Mouse (Mus musculus) kidney, adult 2 months (tissue): Measurements from ENCODE around the gene Uap1. TPM values are rescaled to one million over a fixed set of nuclear protein-coding genes. Genes with fewer than 3 reads are reported as not detected.
A peak's percentile ranks its signal among the peaks of the same experiment; 100 is the strongest.

Source experiments
- DNase-seq: peaks from one replicate; pipeline ENCODE4 v3.0.0; 2021
- H3K27ac ChIP-seq: fragments of 200-500 bp; 2 replicates; pipeline ENCODE4 v1.5.1; 2012; ENCODE audit warnings: low read depth, low read length, control low read depth, inconsistent platforms; ENCODE audit not compliant: insufficient read depth
- H3K27me3 ChIP-seq: fragments of 200-500 bp; replicated peaks from 2 replicates; pipeline ENCODE4 v1.6.1; 2012; ENCODE audit warnings: mild to moderate bottlenecking, moderate library complexity, low read length, inconsistent platforms; ENCODE audit not compliant: control insufficient read depth, insufficient read depth
- H3K36me3 ChIP-seq: fragments of 200-500 bp; 2 replicates; pipeline ENCODE4 v1.6.1; 2012; ENCODE audit warnings: mild to moderate bottlenecking, moderate library complexity, low read length, inconsistent platforms; ENCODE audit not compliant: control insufficient read depth, insufficient read depth
- H3K4me1 ChIP-seq: fragments of 200-500 bp; 2 replicates; pipeline ENCODE4 v1.6.1; 2011; ENCODE audit warnings: low read length; ENCODE audit not compliant: control insufficient read depth, insufficient read depth
- H3K4me3 ChIP-seq: fragments of 200-500 bp; 2 replicates; pipeline ENCODE4 v1.5.1; 2011; ENCODE audit warnings: mild to moderate bottlenecking, low read depth, low read length, control low read depth; ENCODE audit not compliant: insufficient read depth
- CTCF ChIP-seq: fragments of 200-500 bp; conservative IDR thresholded peaks from 2 replicates; pipeline ENCODE4 v1.5.1; 2011; ENCODE audit warnings: low read depth, mild to moderate bottlenecking, control low read depth, low read length, moderate library complexity, mixed read lengths; ENCODE audit not compliant: insufficient read depth, insufficient read length
- POLR2A ChIP-seq: fragments of 200-500 bp; IDR thresholded peaks from one replicate; pipeline ENCODE4 v1.6.1; 2011; ENCODE audit warnings: low read depth, low read length, control low read depth
- WGBS: fragments of 180-500 bp; shearing (Covaris S2); methylation state at CpG from one replicate; pipeline ENCODE4 v1.1.7; 2018; 5-methylcytosine and 5-hydroxymethylcytosine counted together
- polyA plus RNA-seq: library from polyadenylated mRNA; depleted of rRNA; stranded (reverse); fragments of >200 nt; gene quantifications from 2 replicates; pipeline ENCODE4 v1.2.3, GENCODE M21; 2012

The Uap1 gene
- polyA plus RNA-seq, 1 experiment = 34.3 TPM

DNA sequence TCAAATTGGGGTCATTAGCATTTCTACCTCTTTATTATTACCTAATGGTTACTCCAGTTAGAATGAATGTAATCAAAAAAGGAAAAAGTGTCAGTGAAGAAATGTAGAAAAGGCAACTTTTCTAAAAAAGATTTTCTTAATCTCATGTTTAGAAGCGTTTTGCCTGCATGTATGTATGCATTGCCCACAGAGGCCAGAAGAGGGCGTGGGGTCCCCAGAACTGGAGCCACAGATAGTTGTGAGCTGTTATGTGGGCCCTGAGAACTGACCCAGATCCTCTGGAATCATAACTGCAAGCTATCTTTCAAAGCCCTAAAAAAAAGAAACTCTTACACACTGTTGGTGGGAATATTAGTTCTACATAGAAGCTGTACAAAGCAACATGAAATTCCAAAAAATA lies 19.5 kb downstream of the Uap1 start:
- 0 out of 2 replicates have a peak, but pooled peaks have one; percentile 28 for TF ChIP-seq CTCF
- no peak for TF ChIP-seq POLR2A
- Histone ChIP-seq H3K36me3 (peaks cover 10% of the 10 kb centered on the region), H3K4me1 (no peaks in the 10 kb centered on the region; the same call in 1 of the 2 replicates), H3K27ac (no peak overlapping the region), H3K4me3 (no peak overlapping the region), H3K27me3 (no peaks in the 10 kb centered on the region)
- WGBS = 77% methylated on average over 2 of the region's 2 CpGs
- DNase-seq = no peak

DNA sequence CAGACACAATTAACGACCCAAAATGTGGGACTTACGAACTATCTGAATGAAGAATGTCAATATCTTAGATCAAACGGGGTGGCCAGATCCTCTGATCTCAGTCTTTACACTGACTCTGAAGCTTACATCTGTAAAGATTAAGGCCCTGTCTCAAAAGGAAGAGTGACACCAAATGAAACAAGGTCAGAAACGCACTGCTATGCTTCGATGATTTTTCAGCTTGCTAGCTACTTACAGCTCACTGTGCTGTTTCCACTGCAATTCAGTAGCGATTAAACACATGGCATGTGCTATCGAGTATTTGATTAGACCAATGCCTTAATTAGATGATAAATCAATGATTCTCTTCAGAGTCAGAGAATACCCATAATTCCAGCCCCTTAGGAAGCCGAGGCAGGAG lies 20.8 kb downstream of the Uap1 start:
- TF ChIP-seq CTCF (no peak), POLR2A (no peak)
- WGBS = 74% methylated on average over 8 of the region's 8 CpGs
- Histone ChIP-seq H3K4me1 (peaks cover 7% of the 10 kb centered on the region; the same call in 1 of the 2 replicates), H3K36me3 (peaks cover 8% of the 10 kb centered on the region), H3K27me3 (no peaks in the 10 kb centered on the region), H3K27ac (no peak overlapping the region), H3K4me3 (no peak overlapping the region)
- no peak for DNase-seq

DNA sequence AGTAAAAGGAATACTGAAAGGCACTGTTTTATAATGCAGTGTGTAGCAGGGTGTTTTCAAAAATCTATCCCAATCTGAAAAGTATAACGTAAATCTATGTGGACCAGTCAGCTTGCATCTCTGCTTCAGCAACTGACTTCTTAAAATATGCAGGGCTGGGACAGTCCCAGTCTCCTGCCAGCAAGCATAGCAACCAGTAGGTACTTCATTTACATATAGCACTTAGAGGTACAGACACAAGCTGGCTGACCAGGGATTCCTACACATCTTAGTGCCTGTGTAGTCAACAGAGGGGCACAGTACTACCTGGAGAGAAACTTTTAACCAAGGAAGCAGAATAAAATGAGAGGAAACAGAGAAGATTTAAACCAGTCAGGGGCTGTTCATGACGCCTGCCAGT lies 22.2 kb downstream of the Uap1 start:
- TF ChIP-seq POLR2A = no peak
- TF ChIP-seq CTCF = no peak
- no peak overlapping the region for H3K27ac ChIP-seq
- no peak for DNase-seq
- H3K4me3 ChIP-seq = no peak overlapping the region
- H3K4me1 ChIP-seq = peaks cover 7% of the 10 kb centered on the region; the same call in 1 of the 2 replicates
- H3K27me3 ChIP-seq = no peaks in the 10 kb centered on the region
- WGBS = 88% methylated on average over 2 of the region's 2 CpGs
- peaks cover 7% of the 10 kb centered on the region for H3K36me3 ChIP-seq

DNA sequence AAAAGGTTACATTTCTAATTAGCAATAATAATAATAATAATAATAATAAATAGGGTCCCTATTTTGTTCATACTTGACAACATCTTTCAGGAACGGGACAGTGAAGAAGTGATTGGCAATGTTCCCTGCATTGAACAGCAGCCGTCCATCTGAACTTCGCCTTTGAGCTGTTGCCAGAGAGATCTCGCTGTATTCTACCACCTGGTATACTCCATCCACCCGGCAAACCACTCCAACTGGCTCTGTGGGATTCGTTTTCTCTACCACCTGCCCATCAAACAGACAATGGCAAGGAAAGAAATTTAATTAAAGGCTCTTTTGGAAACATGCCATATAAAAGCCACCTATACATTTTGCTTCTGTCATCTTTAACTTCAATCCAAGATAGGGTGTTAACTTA lies 23.9 kb downstream of the Uap1 start:
- no peak for DNase-seq
- Histone ChIP-seq H3K36me3 (peaks cover 2% of the 10 kb centered on the region), H3K27ac (no peak overlapping the region), H3K27me3 (no peaks in the 10 kb centered on the region), H3K4me1 (peaks cover 7% of the 10 kb centered on the region; the same call in 1 of the 2 replicates), H3K4me3 (no peak overlapping the region)
- 72% methylated on average over 6 of the region's 6 CpGs for WGBS
- no peak for TF ChIP-seq CTCF
- TF ChIP-seq POLR2A = no peak

DNA sequence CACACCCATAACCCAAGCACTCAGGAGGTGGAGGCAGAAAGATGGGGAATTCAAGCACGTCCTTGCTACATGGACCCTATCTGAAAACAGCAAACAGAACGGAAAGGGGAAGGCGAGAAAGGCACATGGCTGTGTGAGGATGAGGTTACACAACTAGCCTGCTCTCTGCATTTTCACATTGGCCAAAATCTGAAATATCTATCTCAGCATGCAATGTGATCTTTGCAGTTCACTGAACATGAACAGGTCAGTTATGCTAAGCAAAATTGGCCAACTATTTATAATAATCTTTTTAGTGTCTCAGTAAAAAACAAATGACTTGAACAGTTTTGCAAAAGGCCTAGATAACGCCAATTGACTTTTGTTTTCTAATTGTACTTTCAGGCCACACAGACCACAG lies 25.0 kb downstream of the Uap1 start:
- Histone ChIP-seq H3K4me1 (peaks cover 13% of the 10 kb centered on the region), H3K27ac (peak overlapping the region; percentile 73), H3K36me3 (peaks cover 3% of the 10 kb centered on the region), H3K27me3 (no peaks in the 10 kb centered on the region), H3K4me3 (no peak overlapping the region)
- DNase-seq = peak; percentile 57
- TF ChIP-seq POLR2A (no peak), CTCF (no peak)
- 52% methylated on average over 4 of the region's 4 CpGs for WGBS

DNA sequence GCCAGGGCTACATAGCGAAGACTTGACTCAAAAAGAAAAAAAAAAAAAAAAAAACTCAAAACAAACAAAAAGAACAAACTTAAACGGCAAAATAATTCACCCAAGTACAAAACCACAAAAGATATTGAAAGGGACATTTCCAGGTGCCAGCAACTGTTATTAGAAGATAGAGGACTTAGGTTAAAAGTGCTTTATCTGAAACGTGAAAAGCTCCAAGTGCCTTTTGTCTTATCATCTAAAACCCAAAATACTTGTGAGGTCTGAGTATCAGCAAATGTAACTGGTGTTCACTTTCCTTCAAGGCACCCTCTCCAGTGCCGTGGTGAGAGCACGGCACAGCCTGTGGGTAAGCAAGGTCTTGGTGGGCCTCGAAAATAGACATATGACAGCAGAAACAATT lies 26.2 kb downstream of the Uap1 start:
- 88% methylated on average over 6 of the region's 6 CpGs for WGBS
- TF ChIP-seq POLR2A = no peak
- TF ChIP-seq CTCF = no peak
- H3K36me3 ChIP-seq = peaks cover 3% of the 10 kb centered on the region
- no peak overlapping the region for H3K27ac ChIP-seq
- no peaks in the 10 kb centered on the region for H3K27me3 ChIP-seq
- H3K4me1 ChIP-seq = peaks cover 21% of the 10 kb centered on the region
- no peak overlapping the region for H3K4me3 ChIP-seq
- no peak for DNase-seq

DNA sequence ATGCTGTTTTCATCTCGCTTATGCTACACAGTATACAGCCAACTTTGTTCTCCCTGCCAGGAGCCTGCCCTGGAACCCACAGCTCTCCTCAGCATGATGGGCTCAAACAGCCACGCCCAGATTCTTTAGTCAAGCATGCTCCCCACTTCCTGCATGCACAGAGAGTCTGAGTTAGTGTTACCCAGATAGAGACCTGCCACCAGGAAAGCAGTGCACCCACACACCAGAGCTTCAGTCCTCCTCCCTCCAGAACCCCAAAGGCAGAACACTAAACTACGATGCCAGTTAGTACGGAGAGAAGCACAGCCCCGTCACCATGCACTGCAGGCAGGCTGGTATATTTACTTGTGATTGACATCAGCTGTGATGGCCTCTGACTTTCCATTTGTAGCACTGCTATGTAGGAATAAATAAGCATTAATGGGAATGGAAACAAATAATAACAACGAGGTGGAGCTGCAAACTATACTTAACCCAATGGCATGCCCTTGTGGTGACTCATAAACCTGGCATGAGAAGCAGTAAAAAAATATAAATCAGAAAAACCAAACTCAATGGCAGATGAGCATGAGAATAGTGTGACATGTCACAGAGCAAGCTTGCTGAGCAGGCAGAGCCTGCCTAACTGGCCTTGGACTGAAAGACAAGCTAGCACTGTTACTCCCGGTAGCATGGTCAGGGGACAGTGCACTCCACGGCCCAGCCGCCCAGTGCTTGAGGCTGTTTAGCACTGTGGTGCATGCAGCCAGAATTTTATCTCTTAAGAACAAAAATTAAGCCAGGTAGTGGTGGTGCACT lies 26.9 kb downstream of the Uap1 start:
- no peak for TF ChIP-seq POLR2A
- no peak for TF ChIP-seq CTCF
- peaks cover 27% of the 10 kb centered on the region for H3K4me1 ChIP-seq
- H3K36me3 ChIP-seq = peaks cover 3% of the 10 kb centered on the region
- 74% methylated on average over 9 of the region's 9 CpGs for WGBS
- no peaks in the 10 kb centered on the region for H3K27me3 ChIP-seq
- no peak overlapping the region for H3K27ac ChIP-seq
- no peak overlapping the region for H3K4me3 ChIP-seq
- DNase-seq = no peak

DNA sequence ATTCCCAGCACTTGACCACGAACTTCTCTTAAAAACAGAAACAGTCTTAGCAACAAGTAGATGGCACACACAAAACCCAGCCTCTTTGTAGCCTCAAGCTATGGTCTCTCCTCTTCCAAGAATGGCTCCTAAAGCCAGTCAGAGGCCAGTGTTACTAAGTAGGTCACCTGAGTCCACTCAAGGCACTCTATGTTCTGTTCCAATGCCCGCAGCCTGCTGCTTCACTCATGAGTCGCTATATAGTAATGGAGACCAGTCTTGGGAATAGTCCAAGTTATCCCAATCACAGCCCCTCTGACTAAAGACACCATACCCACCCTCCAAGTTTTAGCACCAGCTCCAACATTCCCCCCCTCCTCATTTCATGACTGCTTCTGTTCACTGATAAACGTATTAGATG lies 29.2 kb downstream of the Uap1 start:
- H3K27me3 ChIP-seq = no peaks in the 10 kb centered on the region
- peaks cover 32% of the 10 kb centered on the region for H3K4me1 ChIP-seq
- no peak overlapping the region for H3K27ac ChIP-seq
- 73% methylated on average over 4 of the region's 4 CpGs for WGBS
- no peak overlapping the region for H3K4me3 ChIP-seq
- TF ChIP-seq CTCF = no peak
- TF ChIP-seq POLR2A = no peak
- H3K36me3 ChIP-seq = peaks cover 5% of the 10 kb centered on the region; the same call in 1 of the 2 replicates
- DNase-seq = peak; percentile 46
